11 mouse cellular contexts compared by ENCODE assay signal in genomic region chr6:91720588-91721214, GRCm38 (mm10). TPM values are rescaled to one million over a fixed set of nuclear protein-coding genes. Genes with fewer than 3 reads are reported as not detected.
DNase-seq lines count a peak whose midpoint lies in the region; ATAC-seq and TF ChIP-seq lines count a peak whose summit lies in the region.
"Had no signal": no experiment of that assay in that cellular context is flagged by ENCODE, and none has a peak within 500 bp of the region (broad histone marks: within the 10 kb centered on the region; RNA-seq: fewer than 3 reads in every experiment).

No protein-coding gene starts in this region.

- 0 out of 2 replicates have a peak overlapping the region, but pooled peaks have one; percentile 10 for H3K27ac ChIP-seq in heart, embryonic 12.5 days (ENCODE audit: poor library complexity, severe bottlenecking)
- H3K27ac ChIP-seq in forebrain, embryonic 10.5 days: peak overlapping the region; percentile 85
- peak overlapping the region; percentile 82 for H3K27ac ChIP-seq in limb, embryonic 13.5 days

- H3K4me1 ChIP-seq in heart, embryonic 12.5 days (replicated peaks): peaks cover 38% of the 10 kb centered on the region
- H3K4me1 ChIP-seq in E14TG2a.4 (replicated peaks; ENCODE audit: low read depth, low read length): peaks cover 90% of the 10 kb centered on the region
- H3K4me1 ChIP-seq in forebrain, embryonic 10.5 days: peaks cover 44% of the 10 kb centered on the region
- H3K4me1 ChIP-seq in limb, embryonic 13.5 days: peaks cover 36% of the 10 kb centered on the region

- WGBS in heart, embryonic 12.5 days: 61% methylated on average over 4 of the region's 4 CpGs
- 76% methylated on average over 4 of the region's 4 CpGs for WGBS in forebrain, embryonic 10.5 days
- 58% methylated on average over 4 of the region's 4 CpGs for WGBS in limb, embryonic 13.5 days

- no peaks in the 10 kb centered on the region for H3K27me3 ChIP-seq in heart, embryonic 12.5 days (replicated peaks)
- no peaks in the 10 kb centered on the region for H3K27me3 ChIP-seq in E14TG2a.4 (ENCODE audit: insufficient read depth, low read length)
- no peaks in the 10 kb centered on the region for H3K27me3 ChIP-seq in forebrain, embryonic 10.5 days (ENCODE audit: poor library complexity, severe bottlenecking)
- no peaks in the 10 kb centered on the region for H3K27me3 ChIP-seq in limb, embryonic 13.5 days
- H3K27me3 ChIP-seq: megakaryocyte, embryonic 14.5 days had no signal

- H3K4me3 ChIP-seq in heart, embryonic 12.5 days: no peak overlapping the region
- H3K4me3 ChIP-seq in E14TG2a.4 (replicated peaks; ENCODE audit: low read length): 0 out of 2 replicates have a peak overlapping the region, but pooled peaks have one; percentile 10
- H3K4me3 ChIP-seq in forebrain, embryonic 10.5 days: peak overlapping the region; percentile 31
- H3K4me3 ChIP-seq in limb, embryonic 13.5 days: no peak overlapping the region
- H3K4me3 ChIP-seq: megakaryocyte, embryonic 14.5 days had no signal

- DNase-seq in heart, postnatal 36 days: no peak
- DNase-seq in forebrain, embryonic 10.5 days (ENCODE audit: extremely low spot score, low spot score): no peak
- no peak for DNase-seq in frontal cortex, postnatal 14 days (ENCODE audit: low spot score in 2 of 2)
- DNase-seq in thymus, adult 18-20 months: no peak
- DNase-seq in gastrocnemius, postnatal 25 days: no peak
- DNase-seq: B cell, adult 2 months; cerebellum, adult 2 months had no signal

- H3K4me2 ChIP-seq in heart, embryonic 12.5 days: no peak overlapping the region
- no peak overlapping the region for H3K4me2 ChIP-seq in limb, embryonic 13.5 days (replicated peaks)

- intact Hi-C loops in heart, postnatal 36 days (cut with DNase I): loop anchor here (2.0 kb wide), 1 partner anchor 16 kb away; no protein-coding TSS in a partner anchor

- no peaks in the 10 kb centered on the region for H3K9me3 ChIP-seq in heart, embryonic 12.5 days (replicated peaks)
- H3K9me3 ChIP-seq in E14TG2a.4 (ENCODE audit: low read length): no peaks in the 10 kb centered on the region
- H3K9me3 ChIP-seq in forebrain, embryonic 10.5 days: no peaks in the 10 kb centered on the region
- no peaks in the 10 kb centered on the region for H3K9me3 ChIP-seq in limb, embryonic 13.5 days
- H3K9me3 ChIP-seq: megakaryocyte, embryonic 14.5 days had no signal

- H3K9ac ChIP-seq in heart, embryonic 12.5 days: no peak overlapping the region
- H3K9ac ChIP-seq in limb, embryonic 13.5 days: no peak overlapping the region

- H3K36me3 ChIP-seq in heart, embryonic 12.5 days: peaks cover 28% of the 10 kb centered on the region
- peaks cover 94% of the 10 kb centered on the region for H3K36me3 ChIP-seq in E14TG2a.4 (ENCODE audit: insufficient read depth, low read length)
- H3K36me3 ChIP-seq in forebrain, embryonic 10.5 days (replicated peaks): peaks cover 41% of the 10 kb centered on the region
- peaks cover 34% of the 10 kb centered on the region for H3K36me3 ChIP-seq in limb, embryonic 13.5 days

- ATAC-seq in heart, embryonic 12.5 days (ENCODE audit: insufficient number of reproducible peaks, low FRiP score): no peak
- 0 out of 2 replicates have a peak, but pooled peaks have one; percentile 15 for ATAC-seq in limb, embryonic 13.5 days (ENCODE audit: low FRiP score, low read depth)

- no peak for TF ChIP-seq CTCF in E14TG2a.4 (conservative IDR thresholded peaks at IDR 0.05; ENCODE audit: low read length)

RNA-seq across cellular contexts. Expression of gene Slc6a6, which starts 36.8 kb away (rescaled TPM):
- polyA plus RNA-seq in heart, embryonic 12.5 days (2016; fragmentation: Nextera tagmentation; extraction: Ambion mirVana): 79.1 and 85.8 TPM in 2 replicates
- total RNA-seq in heart, postnatal 36 days (2021): 100 to 1,000 TPM; 101 to 102 TPM
- polyA plus RNA-seq in forebrain, embryonic 10.5 days (2016; fragmentation: Nextera tagmentation; extraction: Ambion mirVana): 42.4 and 47.0 TPM in 2 replicates
- polyA plus RNA-seq in limb, embryonic 13.5 days (2015; fragmentation: Nextera tagmentation; extraction: Ambion mirVana): 48.7 and 51.1 TPM in 2 replicates
- total RNA-seq in gastrocnemius, postnatal 25 days (2021): 10 to 100 TPM; 52.1 to 57.8 TPM

Comparison
In these comparisons a context has a peak if more than half of its experiments do, and no peak if none do; other contexts are left out.
1. H3K27ac ChIP-seq: peak in every context shown above with its lines; median percentile 85 in forebrain, embryonic 10.5 days; 82 in limb, embryonic 13.5 days; 10 in heart, embryonic 12.5 days.
2. H3K4me3 ChIP-seq: peak in E14TG2a.4 (single experiment) and forebrain, embryonic 10.5 days (single experiment); none in heart, embryonic 12.5 days (single experiment) and limb, embryonic 13.5 days (single experiment).